Mouse (Mus musculus) Patski (cell line): ENCODE data around the gene Morc3. TPM values are rescaled to one million over a fixed set of nuclear protein-coding genes. Genes with fewer than 3 reads are reported as not detected.

Source experiments
- ATAC-seq: fragments of 100-300 bp; one replicate; pipeline ENCODE4 v1.8.0; 2021
- CTCF ChIA-PET: fragments of 350-600 bp; sonication (Branson Sonifier 250); formaldehyde crosslinking; loops from one replicate; lab custom pipeline; 2022; ENCODE audit warnings: inconsistent platforms; lab: Charles Lee
- POLR2A ChIA-PET: fragments of 350-600 bp; sonication (Branson Sonifier 250); formaldehyde crosslinking; loops from one replicate; lab custom pipeline; 2022; ENCODE audit warnings: antibody characterized with exemption, inconsistent platforms; lab: Charles Lee
- DNase-seq: peaks from one replicate; pipeline ENCODE4 v3.0.0-alpha.2; 2011; ENCODE audit warnings: low read depth, low spot score
- H3K27me3 ChIP-seq: fragments of 371-371 bp; one replicate; pipeline ENCODE4 v1.5.1; 2021
- CTCF ChIP-seq: fragments of 100-300 bp; IDR thresholded peaks from one replicate; pipeline ENCODE4 v1.5.1; 2021
- in situ Hi-C: fragments of 300-500 bp; cut with MboI; formaldehyde crosslinking; loops from 3 replicates; pipeline ENCODE4 v1.11.1; 2018; ENCODE audit warnings: low pct_unique_long_range_greater_than_20kb, mixed read lengths
- polyA plus RNA-seq: library from polyadenylated mRNA; unstranded; gene quantifications from one replicate; pipeline ENCODE4 v1.2.3, GENCODE M21; 2021

Morc3 gene
- polyA plus RNA-seq, 1 experiment from 2014 or later, result 31.2 TPM

DNA sequence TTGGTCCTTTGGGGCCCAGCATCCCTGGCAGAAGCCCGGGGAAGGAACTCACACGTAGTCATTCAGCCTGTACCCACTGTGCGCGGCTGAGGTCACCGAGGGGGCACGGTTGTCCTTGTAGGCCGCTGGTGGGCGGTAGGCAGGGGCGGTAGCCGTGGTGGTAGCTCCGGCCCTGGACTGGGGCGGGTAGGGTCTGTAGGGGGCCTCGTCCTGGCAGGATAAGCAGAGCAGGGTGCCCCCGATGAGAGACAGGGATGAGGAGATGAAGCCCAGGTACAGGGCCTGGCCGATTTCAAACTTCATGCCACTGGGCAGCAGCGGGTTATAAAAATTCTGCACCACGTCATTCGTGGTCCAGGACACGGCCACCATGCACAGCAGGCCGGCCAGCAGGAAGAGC is 87.3 kb downstream of the Morc3 start:
- ChIA-PET POLR2A (no interaction called here), CTCF (interaction anchor here (0.8 to 1.6 kb wide), 6 partner anchors 12 to 394 kb away, joined by 3 to 9 read pairs (median 3); partner anchors contain the start of gene Hlcs)
- H3K27me3 ChIP-seq, result no peaks in the 10 kb centered on the region
- no peak for DNase-seq
- no peak for TF ChIP-seq CTCF
- no peak for ATAC-seq
- in situ Hi-C loops, result no loop called here

DNA sequence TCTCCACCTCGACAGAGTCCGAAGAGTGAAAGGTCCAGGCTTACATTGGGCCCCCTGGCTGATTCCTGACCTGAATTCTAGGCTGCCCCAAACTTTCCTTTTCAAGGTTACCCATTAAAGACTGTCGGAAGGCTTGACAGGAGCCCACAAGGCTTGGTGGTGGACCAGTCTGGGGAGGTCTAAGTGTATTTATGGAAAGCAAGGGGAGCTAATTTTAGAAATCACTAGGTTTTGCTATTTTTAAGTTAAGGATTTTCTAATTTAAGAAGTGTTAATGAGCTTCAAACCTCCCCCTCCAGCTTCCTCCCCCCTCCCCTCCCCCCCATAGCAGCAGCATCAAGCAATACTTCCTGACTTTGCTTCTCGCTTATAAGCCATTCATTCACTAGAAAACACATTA is 88.8 kb downstream of the Morc3 start:
- ChIA-PET CTCF (interaction anchor here (1.0 to 1.3 kb wide), 2 partner anchors 15 to 18 kb away, joined by 4 read pairs; no protein-coding TSS in a partner anchor), POLR2A (no interaction called here)
- ATAC-seq, result no peak
- no peak for DNase-seq
- no peaks in the 10 kb centered on the region for H3K27me3 ChIP-seq
- no peak for TF ChIP-seq CTCF
- in situ Hi-C loops, result no loop called here

DNA sequence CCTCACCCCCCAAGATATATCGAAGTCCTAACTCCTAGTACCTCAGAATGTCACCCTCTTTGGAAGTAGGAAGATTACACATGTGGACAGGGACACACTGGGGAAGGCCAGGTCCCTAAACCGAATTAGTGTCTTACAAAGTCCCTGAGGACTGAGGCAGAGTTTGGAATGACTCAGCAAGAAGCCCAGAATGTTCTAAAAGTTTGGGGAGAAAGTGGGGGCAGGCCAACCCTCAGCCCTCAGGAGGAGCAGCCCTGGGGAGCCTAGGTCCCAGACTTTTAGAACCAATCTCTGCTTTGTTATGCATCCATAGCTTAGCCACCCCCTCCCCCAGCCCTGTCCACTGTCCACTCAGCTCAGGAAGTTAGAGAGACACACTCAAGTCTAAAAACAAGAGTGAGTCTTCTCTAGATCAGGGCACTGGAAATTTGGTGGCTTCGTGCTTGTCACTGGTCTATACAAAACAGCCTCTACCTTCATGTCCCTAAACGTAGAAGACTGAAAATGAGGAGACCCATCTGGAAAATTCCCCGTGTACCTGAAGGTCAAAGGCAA is 91.0 kb downstream of the Morc3 start:
- POLR2A ChIA-PET, result no interaction called here
- TF ChIP-seq CTCF, result no peak
- in situ Hi-C loops, result no loop called here
- no peaks in the 10 kb centered on the region for H3K27me3 ChIP-seq
- CTCF ChIA-PET, result interaction anchor here (0.9 kb wide), 1 partner anchor 15 kb away, joined by 3 read pairs; no protein-coding TSS in a partner anchor
- DNase-seq (no peak), ATAC-seq (no peak)

DNA sequence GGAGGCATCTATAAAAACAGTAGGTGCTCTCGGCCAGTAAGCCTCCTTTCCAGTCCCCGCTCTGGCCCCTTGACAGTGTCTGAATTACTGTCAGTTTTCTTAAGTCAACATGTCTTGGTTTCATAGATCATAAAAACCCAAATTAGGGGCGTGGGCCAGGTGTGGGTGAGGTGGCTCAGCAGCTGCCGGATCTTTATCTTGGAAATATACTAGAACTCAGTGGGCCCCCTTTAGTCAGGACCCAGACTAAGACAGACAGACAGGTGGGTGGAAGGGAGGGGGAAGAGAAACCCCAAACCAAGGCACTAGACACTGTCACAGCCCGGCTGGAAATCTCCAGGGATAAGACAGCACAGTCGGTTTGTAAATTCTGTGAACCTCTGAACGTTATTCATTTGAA is 91.9 kb downstream of the Morc3 start:
- in situ Hi-C loops, result no loop called here
- POLR2A ChIA-PET, result no interaction called here
- CTCF ChIA-PET, result interaction anchor here (0.9 to 1.2 kb wide), 2 partner anchors 14 to 15 kb away, joined by 3 to 5 read pairs; no protein-coding TSS in a partner anchor
- no peak for TF ChIP-seq CTCF
- H3K27me3 ChIP-seq, result no peaks in the 10 kb centered on the region
- DNase-seq (no peak), ATAC-seq (no peak)

Other genes with a start within 250 kb of the Morc3 start
- 18.5 TPM for gene Setd4, start 228.1 kb upstream of the Morc3 start, polyA plus RNA-seq
- 137 TPM for gene Cbr1, start 226.3 kb upstream of the Morc3 start, polyA plus RNA-seq
- 4.3 TPM for gene Gm5678, start 204.0 kb upstream of the Morc3 start, polyA plus RNA-seq
- 16.6 TPM for gene Cbr3, start 148.9 kb upstream of the Morc3 start, polyA plus RNA-seq
- gene Dop1b, start 120.2 kb upstream of the Morc3 start, polyA plus RNA-seq, result 12.6 TPM
- gene Chaf1b, start 51.8 kb downstream of the Morc3 start, polyA plus RNA-seq, result 32.1 TPM
- gene Cldn14, start 176.7 kb downstream of the Morc3 start, polyA plus RNA-seq, result not detected